Mouse (Mus musculus) kidney, postnatal 14 days (tissue): ENCODE data around the gene Adamts1.

Source experiments
- DNase-seq: peaks from one replicate; pipeline ENCODE4 v3.0.0; 2022; ENCODE audit warnings: mixed read lengths

The Adamts1 gene

GRCm38 (mm10) chr16:85802954-85803353 lies at the start of gene Adamts1:
Gene Adamts1 (minus strand): TSS chr16:85803113.
- DNase-seq, result peak; percentile 94

- DNase-seq, result no peak
Observed at GRCm38 (mm10) chr16:85827066-85827465, 24.2 kb upstream of the Adamts1 start.

- no peak for DNase-seq
Observed at GRCm38 (mm10) chr16:85822330-85822916, 19.5 kb upstream of the Adamts1 start.

GRCm38 (mm10) chr16:85819808-85820458 lies 17.0 kb upstream of the Adamts1 start:
- no peak for DNase-seq

- DNase-seq, result no peak
Observed at GRCm38 (mm10) chr16:85814116-85814515, 11.2 kb upstream of the Adamts1 start.

- DNase-seq, result peak; percentile 79
Observed at GRCm38 (mm10) chr16:85807626-85808025, 4.7 kb upstream of the Adamts1 start.

GRCm38 (mm10) chr16:85807072-85807471 lies 4.2 kb upstream of the Adamts1 start:
- DNase-seq, result peak; percentile 77

- no peak for DNase-seq
Observed at GRCm38 (mm10) chr16:85805581-85805980, 2.7 kb upstream of the Adamts1 start.

GRCm38 (mm10) chr16:85803613-85804551 lies 969 bp upstream of the Adamts1 start:
- peak; percentile 90 for DNase-seq

- DNase-seq, result peak; percentile 59
Observed at GRCm38 (mm10) chr16:85801971-85802811, 722 bp downstream of the Adamts1 start.

- DNase-seq, result peak; percentile 87
Observed at GRCm38 (mm10) chr16:85801252-85801651, 1.7 kb downstream of the Adamts1 start.

GRCm38 (mm10) chr16:85800691-85801090 lies 2.2 kb downstream of the Adamts1 start:
- DNase-seq, result peak; percentile 91

GRCm38 (mm10) chr16:85799971-85800370 lies 2.9 kb downstream of the Adamts1 start:
- no peak for DNase-seq

- no peak for DNase-seq
Observed at GRCm38 (mm10) chr16:85798334-85798733, 4.6 kb downstream of the Adamts1 start.

- no peak for DNase-seq
Observed at GRCm38 (mm10) chr16:85797161-85797560, 5.8 kb downstream of the Adamts1 start.

- DNase-seq, result no peak
Observed at GRCm38 (mm10) chr16:85795731-85796130, 7.2 kb downstream of the Adamts1 start.

GRCm38 (mm10) chr16:85793166-85793830 lies 9.6 kb downstream of the Adamts1 start:
- DNase-seq, result no peak

- DNase-seq, result no peak
Observed at GRCm38 (mm10) chr16:85781076-85781475, 21.8 kb downstream of the Adamts1 start.

GRCm38 (mm10) chr16:85779775-85780174 lies 23.1 kb downstream of the Adamts1 start:
- DNase-seq, result peak; percentile 39

- DNase-seq, result no peak
Observed at GRCm38 (mm10) chr16:85772272-85772671, 30.6 kb downstream of the Adamts1 start.

GRCm38 (mm10) chr16:85767341-85767740 lies 35.6 kb downstream of the Adamts1 start:
- no peak for DNase-seq

GRCm38 (mm10) chr16:85765697-85766096 lies 37.2 kb downstream of the Adamts1 start:
- DNase-seq, result no peak
